ENCODE assay signal across 8 mouse cellular contexts in the genomic region with DNA sequence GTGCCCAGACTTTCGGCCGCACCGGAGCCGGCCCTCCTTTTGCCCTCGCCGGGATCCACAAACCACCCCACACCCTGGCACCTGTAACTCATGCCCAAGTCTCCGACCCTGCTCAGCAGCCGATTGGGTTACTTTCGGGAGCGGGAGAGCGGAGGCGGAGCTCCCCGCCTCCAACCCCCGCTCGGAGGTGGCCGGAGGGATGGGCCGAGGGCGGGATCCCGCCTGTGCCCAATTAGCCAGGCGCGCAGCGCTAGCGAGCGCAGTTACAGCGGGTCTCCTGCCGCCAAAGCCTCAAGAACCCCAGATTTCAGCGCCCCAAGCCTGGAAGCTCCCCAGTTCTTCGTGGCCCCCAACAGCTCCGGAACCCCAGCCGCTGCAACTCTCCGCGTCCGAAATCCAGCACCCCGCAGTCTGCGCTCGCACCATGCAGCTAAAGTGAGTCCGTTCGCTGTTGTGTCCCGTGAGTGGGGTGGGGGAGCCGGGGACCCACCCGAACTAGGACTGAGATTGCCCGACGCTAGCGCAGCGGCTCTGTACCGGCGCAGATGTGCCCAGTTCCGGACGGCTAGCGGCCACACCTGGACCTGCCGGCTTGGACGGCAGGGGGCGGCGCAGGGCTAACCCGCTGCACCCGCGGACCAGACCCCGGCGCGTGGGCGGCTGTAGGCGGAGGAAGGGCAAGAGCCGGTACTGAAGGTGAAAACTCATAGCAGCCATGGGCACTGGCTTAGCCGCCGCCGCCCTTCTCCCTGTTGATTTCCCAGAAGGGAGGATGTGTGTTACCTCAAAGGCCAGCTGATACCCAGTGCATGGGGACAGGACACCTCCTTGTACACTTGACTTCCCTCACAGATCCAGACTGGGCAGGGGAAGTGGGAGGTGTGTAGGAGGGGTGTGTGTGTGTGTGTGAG. TPM values are rescaled to one million over a fixed set of nuclear protein-coding genes. Genes with fewer than 3 reads are reported as not detected.
DNase-seq lines count a peak whose midpoint lies in the region; ATAC-seq lines count a peak whose summit lies in the region.

TSS of gene Icosl (plus strand) at position 202 of the 911 bp plus-strand sequence.

- H3K9ac ChIP-seq in forebrain, embryonic 13.5 days, result peak within 1 kb of the TSS; percentile 64
- peak within 1 kb of the TSS; percentile 55 for H3K9ac ChIP-seq in neural tube, embryonic 12.5 days

- ATAC-seq in forebrain, embryonic 13.5 days, result peak; percentile 91
- peak; percentile 90 for ATAC-seq in neural tube, embryonic 12.5 days (ENCODE audit: low FRiP score, low read depth)

- no peaks in the 10 kb centered on the region for H3K4me1 ChIP-seq in brown adipose tissue, adult 24 weeks (ENCODE audit: control insufficient read depth, insufficient read depth, insufficient read length, low read length)
- H3K4me1 ChIP-seq in forebrain, embryonic 13.5 days, result peaks cover 14% of the 10 kb centered on the region; the same call in 1 of the 2 replicates
- peaks cover 14% of the 10 kb centered on the region; the same call in 1 of the 2 replicates for H3K4me1 ChIP-seq in neural tube, embryonic 12.5 days

- H3K4me2 ChIP-seq in forebrain, embryonic 13.5 days, result peak within 1 kb of the TSS; percentile 99
- H3K4me2 ChIP-seq in neural tube, embryonic 12.5 days (replicated peaks), result peak within 1 kb of the TSS; percentile 99

- peak; percentile 47 to 61 for DNase-seq in CD8-positive naive resting alpha-beta T cell, adult 2 months (ENCODE audit: low read depth in 2 of 2, low spot score in 2 of 2)
- DNase-seq in heart, postnatal 14 days, result peak; percentile 83 to 87
- DNase-seq in kidney, postnatal 36 days, result peak; percentile 86 to 92
- peak; percentile 85 to 88 for DNase-seq in lung, adult 18-20 months
- DNase-seq in testis, postnatal 10 days (ENCODE audit: low spot score), result peak; percentile 86

- under 1% methylated on average over 64 of the region's 66 CpGs for WGBS in forebrain, embryonic 13.5 days
- WGBS in neural tube, embryonic 12.5 days, result under 1% methylated on average over 66 of the region's 66 CpGs

- intact Hi-C loops in heart, postnatal 14 days (cut with DNase I), result loop anchor here (1.0 to 5.0 kb wide), 3 partner anchors 37 to 91 kb away; no protein-coding TSS in a partner anchor

- H3K36me3 ChIP-seq in forebrain, embryonic 13.5 days (ENCODE audit: poor library complexity, severe bottlenecking), result no peaks in the 10 kb centered on the region
- no peaks in the 10 kb centered on the region for H3K36me3 ChIP-seq in neural tube, embryonic 12.5 days

- H3K9me3 ChIP-seq in forebrain, embryonic 13.5 days (replicated peaks), result no peaks in the 10 kb centered on the region
- H3K9me3 ChIP-seq in neural tube, embryonic 12.5 days, result no peaks in the 10 kb centered on the region

- peak within 1 kb of the TSS; percentile 77 for H3K4me3 ChIP-seq in brown adipose tissue, adult 24 weeks (ENCODE audit: insufficient read depth, low read depth, low read length)
- H3K4me3 ChIP-seq in forebrain, embryonic 13.5 days, result peak within 1 kb of the TSS; percentile 58
- H3K4me3 ChIP-seq in neural tube, embryonic 12.5 days, result peak within 1 kb of the TSS; percentile 57

- H3K27me3 ChIP-seq in forebrain, embryonic 13.5 days, result peaks cover 42% of the 10 kb centered on the region
- peaks cover 20% of the 10 kb centered on the region for H3K27me3 ChIP-seq in neural tube, embryonic 12.5 days (replicated peaks)

- 0 out of 2 replicates have a peak within 1 kb of the TSS, but pooled peaks have one; percentile 6 for H3K27ac ChIP-seq in brown adipose tissue, adult 24 weeks (replicated peaks; ENCODE audit: low read depth, low read length)
- H3K27ac ChIP-seq in forebrain, embryonic 13.5 days, result no peak within 1 kb of the TSS
- H3K27ac ChIP-seq in neural tube, embryonic 12.5 days, result no peak within 1 kb of the TSS

RNA-seq across cellular contexts. Expression of gene Icosl, which starts in this region (rescaled TPM):
- polyA plus RNA-seq in brown adipose tissue, adult 24 weeks (2012; ENCODE audit: insufficient read depth, insufficient read length, missing spikeins), result 1.1 and 1.3 TPM in 2 replicates
- 0.80 and 0.84 TPM in 2 replicates for polyA plus RNA-seq in forebrain, embryonic 13.5 days (2015; fragmentation: Nextera tagmentation; extraction: Ambion mirVana)
- 1 to 10 TPM; 5.5 to 6.0 TPM for total RNA-seq in heart, postnatal 14 days (2021)
- 1.3 TPM in 2 replicates for polyA plus RNA-seq in neural tube, embryonic 12.5 days (2016; fragmentation: Nextera tagmentation; extraction: Ambion mirVana)

Comparison
In these comparisons a context has a peak if more than half of its experiments do, and no peak if none do; other contexts are left out.
1. Peak in ATAC-seq, H3K4me3 ChIP-seq, H3K9ac ChIP-seq and H3K4me2 ChIP-seq in forebrain, embryonic 13.5 days; RNA of the gene not detected or under 1 TPM.